Mouse (Mus musculus): ENCODE measurements at regions not wholly inside any gene's neighbourhood (a gene's known extent, or its start where the extent isn't known, plus 50 kb on each side); places are given as distances from the start of the nearest gene placed in this dataset.

DNA sequence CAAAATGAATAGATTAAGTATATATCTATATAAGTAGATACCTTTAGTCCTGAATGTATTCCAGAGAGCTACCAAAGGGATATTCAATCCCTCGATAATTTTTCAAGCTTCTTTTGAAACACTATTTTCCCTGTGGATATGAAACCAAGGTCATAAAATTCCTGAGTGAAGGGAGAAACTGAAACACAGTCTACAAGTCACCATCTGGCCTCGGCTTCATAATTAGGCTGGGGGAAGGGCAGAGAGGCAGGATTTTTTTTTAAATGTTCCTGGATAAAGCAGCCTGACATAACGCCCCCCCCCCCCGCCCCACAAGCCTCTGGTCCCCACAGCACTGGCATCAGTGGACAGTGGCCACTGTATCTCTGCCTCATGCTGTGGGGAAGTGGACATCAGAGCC is 348.7 kb downstream of the Synb start:
- Histone ChIP-seq H3K79me2 (ENCODE audit: control insufficient read depth, insufficient read depth, low read length, poor library complexity) (no peaks in the 10 kb centered on the region), H3K27ac (ENCODE audit: control insufficient read depth, low read depth, low read length) (no peak overlapping the region), H3K4me3 (ENCODE audit: control insufficient read depth in 1 of 2, insufficient read depth in 1 of 2, low read depth in 2 of 2, low read length in 2 of 2) (no peak overlapping the region), H3K9ac (ENCODE audit: control insufficient read depth, low read depth, low read length, poor library complexity, severe bottlenecking) (no peak overlapping the region), H3K9me3 (replicated peaks; ENCODE audit: insufficient read depth, low read length) (no peaks in the 10 kb centered on the region), H3K36me3 (ENCODE audit: control insufficient read depth in 1 of 2, insufficient read depth in 2 of 2, low read length in 2 of 2) (no peaks in the 10 kb centered on the region), H3K27me3 (ENCODE audit: control insufficient read depth in 1 of 2, insufficient read depth in 2 of 2, low read length in 2 of 2) (no peaks in the 10 kb centered on the region), H3K4me1 (ENCODE audit: control insufficient read depth in 1 of 2, insufficient read depth in 2 of 2, low read length in 2 of 2) (no peaks in the 10 kb centered on the region)
- TF ChIP-seq SMC3 (IDR thresholded peaks at IDR 0.05; ENCODE audit: low read depth, low read length) (no peak), UBTF (IDR thresholded peaks at IDR 0.05; ENCODE audit: borderline replicate concordance, insufficient read depth, low read depth, low read length) (no peak), MAFK (IDR thresholded peaks at IDR 0.05; ENCODE audit: borderline replicate concordance, low read depth, low read length) (no peak), GATA1 (IDR thresholded peaks at IDR 0.05; ENCODE audit: low read depth, low read length) (no peak)
- DNase-seq (ENCODE audit: low read depth, low spot score) = no peak

DNA sequence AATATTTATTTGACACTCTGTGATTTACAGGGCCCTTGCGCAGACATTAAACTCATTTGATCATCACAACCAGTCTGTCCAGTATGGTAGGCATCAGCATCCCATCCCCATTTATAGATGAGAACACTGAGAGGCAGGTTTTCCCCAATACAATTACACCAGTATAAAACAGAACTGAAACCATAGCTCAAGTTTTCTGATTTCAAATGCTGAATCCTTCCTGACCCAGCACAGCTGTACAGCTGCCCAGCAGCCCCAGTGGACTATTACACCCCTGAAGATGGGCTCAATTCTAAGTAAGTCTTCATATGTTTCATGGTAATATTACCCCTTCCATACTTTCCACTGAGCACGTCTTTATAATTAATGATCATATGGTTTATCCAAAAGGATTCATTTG is 352.3 kb downstream of the Synb start:
- Histone ChIP-seq H3K4me3 (ENCODE audit: control insufficient read depth in 1 of 2, insufficient read depth in 1 of 2, low read depth in 2 of 2, low read length in 2 of 2) (no peak overlapping the region), H3K27me3 (ENCODE audit: control insufficient read depth in 1 of 2, insufficient read depth in 2 of 2, low read length in 2 of 2) (no peaks in the 10 kb centered on the region), H3K9me3 (replicated peaks; ENCODE audit: insufficient read depth, low read length) (no peaks in the 10 kb centered on the region), H3K27ac (ENCODE audit: control insufficient read depth, low read depth, low read length) (no peak overlapping the region), H3K4me1 (ENCODE audit: control insufficient read depth in 1 of 2, insufficient read depth in 2 of 2, low read length in 2 of 2) (no peaks in the 10 kb centered on the region), H3K79me2 (ENCODE audit: control insufficient read depth, insufficient read depth, low read length, poor library complexity) (no peaks in the 10 kb centered on the region), H3K9ac (ENCODE audit: control insufficient read depth, low read depth, low read length, poor library complexity, severe bottlenecking) (no peak overlapping the region), H3K36me3 (ENCODE audit: control insufficient read depth in 1 of 2, insufficient read depth in 2 of 2, low read length in 2 of 2) (no peaks in the 10 kb centered on the region)
- no peak for DNase-seq (ENCODE audit: low read depth, low spot score)
- TF ChIP-seq ETS1 (IDR thresholded peaks at IDR 0.05; ENCODE audit: low read depth, low read length) = no peak
- TF ChIP-seq POLR2AphosphoS5 (IDR thresholded peaks at IDR 0.05; ENCODE audit: borderline replicate concordance, low read depth, low read length) = no peak
- TF ChIP-seq RCOR1 (IDR thresholded peaks at IDR 0.05; ENCODE audit: low read depth, low read length) = no peak
- TF ChIP-seq ELF1 (IDR thresholded peaks at IDR 0.05; ENCODE audit: low read depth, low read length) = no peak
- no peak for TF ChIP-seq JUND (IDR thresholded peaks at IDR 0.05; ENCODE audit: low read depth, low read length)
- no peak for TF ChIP-seq SIN3A (IDR thresholded peaks at IDR 0.05; ENCODE audit: low read length)
- no peak for TF ChIP-seq MYC (IDR thresholded peaks at IDR 0.05; ENCODE audit: low read depth, low read length)

DNA sequence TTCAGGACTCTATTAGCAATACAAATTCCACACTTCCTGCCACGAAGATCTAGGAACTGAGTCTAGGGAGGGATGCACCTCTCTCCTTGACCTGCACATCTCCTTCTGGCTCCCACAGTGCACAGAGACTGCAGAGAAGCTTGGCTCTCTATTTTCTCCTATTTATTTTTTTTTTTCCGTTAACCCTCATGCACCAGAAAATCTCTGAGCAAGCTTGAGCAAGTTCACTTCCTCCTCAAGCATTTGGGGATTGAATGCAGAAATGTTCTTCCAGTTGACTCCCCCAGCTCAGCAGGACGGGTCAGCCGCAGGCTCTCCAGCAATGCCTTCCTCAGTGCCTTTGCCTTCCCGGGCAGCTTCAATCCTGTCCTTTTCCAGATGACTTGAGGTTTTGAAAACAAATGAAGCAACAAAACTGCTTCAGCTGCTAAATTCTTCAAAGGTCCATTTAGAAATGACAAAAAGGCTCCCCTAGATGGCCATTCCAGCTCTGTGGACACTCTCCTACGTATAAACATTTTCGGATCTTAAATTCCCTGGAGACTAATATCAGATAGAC is 352.9 kb downstream of the Synb start:
- H3K9ac ChIP-seq (ENCODE audit: control insufficient read depth, low read depth, low read length, poor library complexity, severe bottlenecking) = no peak overlapping the region
- H3K9me3 ChIP-seq (replicated peaks; ENCODE audit: insufficient read depth, low read length) = no peaks in the 10 kb centered on the region
- no peak for DNase-seq (ENCODE audit: low read depth, low spot score)

More for the DNA sequence above, 352.9 kb downstream of the Synb start:
- H3K4me1 ChIP-seq (ENCODE audit: control insufficient read depth in 1 of 2, insufficient read depth in 2 of 2, low read length in 2 of 2) = no peaks in the 10 kb centered on the region
- TF ChIP-seq KAT2A (conservative IDR thresholded peaks at IDR 0.05; ENCODE audit: low read depth, low read length) (no peak), POLR2AphosphoS5 (IDR thresholded peaks at IDR 0.05; ENCODE audit: borderline replicate concordance, low read depth, low read length) (no peak), HCFC1 (IDR thresholded peaks at IDR 0.05; ENCODE audit: low read depth, low read length) (no peak), TAL1 (IDR thresholded peaks at IDR 0.05; ENCODE audit: low read length) (no peak), EP300 (IDR thresholded peaks at IDR 0.05; ENCODE audit: low read depth in 1 of 2, low read length in 2 of 2) (no peak), USF1 (IDR thresholded peaks at IDR 0.05; ENCODE audit: low read depth, low read length) (no peak), POLR2AphosphoS2 (IDR thresholded peaks at IDR 0.05; ENCODE audit: low read length) (no peak), GABPA (IDR thresholded peaks at IDR 0.05; ENCODE audit: low read depth, low read length) (no peak), E2F4 (IDR thresholded peaks at IDR 0.05; ENCODE audit: borderline replicate concordance, low read depth, low read length) (no peak), ZMIZ1 (IDR thresholded peaks at IDR 0.05; ENCODE audit: low read depth, low read length) (no peak), ETS1 (IDR thresholded peaks at IDR 0.05; ENCODE audit: low read depth, low read length) (no peak), CHD1 (IDR thresholded peaks at IDR 0.05; ENCODE audit: low read depth, low read length) (no peak), USF2 (IDR thresholded peaks at IDR 0.05; ENCODE audit: borderline replicate concordance in 1 of 2, insufficient read depth in 1 of 2, low read depth in 1 of 2, low read length in 2 of 2) (no peak), SMC3 (IDR thresholded peaks at IDR 0.05; ENCODE audit: low read depth, low read length) (no peak), TBP (IDR thresholded peaks at IDR 0.05; ENCODE audit: low read depth, low read length) (no peak), MXI1 (IDR thresholded peaks at IDR 0.05; ENCODE audit: low read depth, low read length) (no peak), CHD2 (IDR thresholded peaks at IDR 0.05; ENCODE audit: low read length) (no peak)
- H3K4me3 ChIP-seq (ENCODE audit: control insufficient read depth in 1 of 2, insufficient read depth in 1 of 2, low read depth in 2 of 2, low read length in 2 of 2) = no peak overlapping the region
- H3K36me3 ChIP-seq (ENCODE audit: control insufficient read depth in 1 of 2, insufficient read depth in 2 of 2, low read length in 2 of 2) = no peaks in the 10 kb centered on the region
- H3K79me2 ChIP-seq (ENCODE audit: control insufficient read depth, insufficient read depth, low read length, poor library complexity) = no peaks in the 10 kb centered on the region
- H3K27ac ChIP-seq (ENCODE audit: control insufficient read depth, low read depth, low read length) = no peak overlapping the region
- no peaks in the 10 kb centered on the region for H3K27me3 ChIP-seq (ENCODE audit: control insufficient read depth in 1 of 2, insufficient read depth in 2 of 2, low read length in 2 of 2)

Measured in MEL (cell line).